In the genomic region with DNA sequence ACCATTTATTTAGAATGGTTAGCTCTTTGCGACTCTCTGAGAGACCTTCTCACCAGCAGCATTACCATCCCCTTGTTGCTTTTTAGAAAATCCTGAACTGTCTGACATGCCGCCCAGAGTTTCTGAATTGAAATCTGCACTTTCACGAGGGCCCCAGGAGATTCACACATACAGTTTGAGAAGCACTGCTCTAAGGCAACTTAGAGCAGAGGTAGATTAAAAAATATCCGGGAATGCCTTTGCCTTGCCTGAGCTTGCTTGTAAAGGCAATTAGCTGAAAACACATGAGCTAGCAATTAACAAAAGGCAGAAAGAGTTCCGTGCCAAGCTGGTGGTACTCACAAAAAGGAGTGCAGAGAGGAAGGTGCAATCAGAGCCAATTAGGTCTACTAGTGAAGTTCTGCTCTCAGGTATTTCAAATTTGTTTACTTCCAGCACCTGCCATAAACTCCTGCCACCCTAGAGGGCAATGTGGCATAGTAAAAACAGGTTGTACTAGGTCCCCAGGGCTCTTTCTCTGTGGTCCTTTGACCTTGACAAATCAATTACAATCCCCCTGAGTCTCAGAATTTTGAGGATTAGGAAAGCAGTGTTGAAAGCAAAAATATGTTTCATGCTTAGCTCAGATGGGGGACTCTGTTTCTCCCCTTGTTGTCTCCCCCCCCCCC, we compare ENCODE assay signal across 12 mouse cellular contexts.
A peak's percentile ranks its signal among the peaks of the same experiment; 100 is the strongest.
DNase-seq lines count a peak whose midpoint lies in the region; ATAC-seq lines count a peak whose summit lies in the region.
"Had no signal": no experiment of that assay in that cellular context is flagged by ENCODE, and none has a peak within 500 bp of the region (broad histone marks: within the 10 kb centered on the region; RNA-seq: fewer than 3 reads in every experiment).

No protein-coding gene starts in this region.

- H3K9ac ChIP-seq in kidney, embryonic 15.5 days: no peak overlapping the region
- H3K9ac ChIP-seq in embryonic facial prominence, embryonic 11.5 days (replicated peaks; ENCODE audit: low read length): no peak overlapping the region
- H3K9ac ChIP-seq: limb, embryonic 15.5 days; neural tube, embryonic 12.5 days; stomach, embryonic 15.5 days had no signal

- no peak overlapping the region for H3K27ac ChIP-seq in kidney, embryonic 15.5 days
- H3K27ac ChIP-seq in embryonic facial prominence, embryonic 11.5 days (replicated peaks; ENCODE audit: low read depth, low read length): no peak overlapping the region
- H3K27ac ChIP-seq: limb, embryonic 15.5 days; neural tube, embryonic 12.5 days; stomach, embryonic 15.5 days had no signal

- no peaks in the 10 kb centered on the region for H3K36me3 ChIP-seq in kidney, embryonic 15.5 days
- H3K36me3 ChIP-seq in embryonic facial prominence, embryonic 11.5 days (replicated peaks; ENCODE audit: control insufficient read depth, insufficient read depth, low read depth, low read length): no peaks in the 10 kb centered on the region
- H3K36me3 ChIP-seq: limb, embryonic 15.5 days; neural tube, embryonic 12.5 days; stomach, embryonic 15.5 days had no signal

- intact Hi-C loops in heart, postnatal 36 days (cut with DNase I): no loop called here

- no peak overlapping the region for H3K4me2 ChIP-seq in kidney, embryonic 15.5 days
- H3K4me2 ChIP-seq in embryonic facial prominence, embryonic 11.5 days (ENCODE audit: low read depth, low read length): no peak overlapping the region
- H3K4me2 ChIP-seq: limb, embryonic 15.5 days; neural tube, embryonic 12.5 days; stomach, embryonic 15.5 days had no signal

- DNase-seq in kidney, adult 11 months: peak; percentile 4
- peak; percentile 2 for DNase-seq in ES-CJ7 (ENCODE audit: low read depth, low spot score)
- DNase-seq in embryonic facial prominence, embryonic 11.5 days (ENCODE audit: low spot score): peak; percentile 49
- peak; percentile 13 for DNase-seq in kidney, postnatal 14 days
- DNase-seq in adrenal gland, postnatal 10 days: no peak
- DNase-seq in heart, postnatal 36 days: no peak
- no peak for DNase-seq in thymus, postnatal 4 days

- no peak overlapping the region for H3K4me3 ChIP-seq in kidney, embryonic 15.5 days (replicated peaks)
- no peak overlapping the region for H3K4me3 ChIP-seq in embryonic facial prominence, embryonic 11.5 days (ENCODE audit: low read depth, low read length)
- H3K4me3 ChIP-seq: limb, embryonic 15.5 days; neural tube, embryonic 12.5 days; stomach, embryonic 15.5 days had no signal

- no peaks in the 10 kb centered on the region for H3K9me3 ChIP-seq in kidney, embryonic 15.5 days (replicated peaks)
- H3K9me3 ChIP-seq in embryonic facial prominence, embryonic 11.5 days (replicated peaks; ENCODE audit: control insufficient read depth, low read length): no peaks in the 10 kb centered on the region
- H3K9me3 ChIP-seq: limb, embryonic 15.5 days; neural tube, embryonic 12.5 days; stomach, embryonic 15.5 days had no signal

- no peaks in the 10 kb centered on the region for H3K27me3 ChIP-seq in kidney, embryonic 15.5 days
- no peaks in the 10 kb centered on the region for H3K27me3 ChIP-seq in embryonic facial prominence, embryonic 11.5 days (ENCODE audit: control insufficient read depth, insufficient read depth, low read length)
- H3K27me3 ChIP-seq: limb, embryonic 15.5 days; neural tube, embryonic 12.5 days; stomach, embryonic 15.5 days had no signal

- no peaks in the 10 kb centered on the region for H3K4me1 ChIP-seq in kidney, embryonic 15.5 days
- no peaks in the 10 kb centered on the region for H3K4me1 ChIP-seq in embryonic facial prominence, embryonic 11.5 days (ENCODE audit: control insufficient read depth, insufficient read depth, low read length)
- H3K4me1 ChIP-seq: neural tube, embryonic 12.5 days; stomach, embryonic 15.5 days had no signal

- 58% methylated on average over 5 of the region's 5 CpGs for WGBS in kidney, embryonic 15.5 days
- WGBS in embryonic facial prominence, embryonic 11.5 days: 53% methylated on average over 5 of the region's 5 CpGs

- ATAC-seq in kidney, embryonic 15.5 days (replicated peaks; ENCODE audit: low FRiP score): no peak
- no peak for ATAC-seq in embryonic facial prominence, embryonic 11.5 days (replicated peaks; ENCODE audit: insufficient number of reproducible peaks, low FRiP score, low TSS enrichment, low read depth)
- ATAC-seq: CD4-positive, CD25-positive, alpha-beta regulatory T cell, adult 4 months had no signal

Comparison
In these comparisons a context has a peak if more than half of its experiments do, and no peak if none do; other contexts are left out.
1. DNase-seq: peak in kidney, adult 11 months (single experiment), ES-CJ7 (single experiment), embryonic facial prominence, embryonic 11.5 days (single experiment) and kidney, postnatal 14 days (single experiment); none in adrenal gland, postnatal 10 days (single experiment), heart, postnatal 36 days (0 of 2) and thymus, postnatal 4 days (single experiment).